Mouse (Mus musculus) layer of hippocampus, adult 18-20 months (tissue): ENCODE results near the gene Tceal3. TPM values are rescaled to one million over a fixed set of nuclear protein-coding genes. Genes with fewer than 3 reads are reported as not detected.
"Not testable (repeated sequence)": the region's sequence is repeated elsewhere in the genome, so short reads cannot be mapped to it uniquely, and the experiment has no call there.

Source experiments
- DNase-seq, 2 experiments: peaks; one replicate each; pipeline ENCODE4 v3.0.0; 2022; ENCODE audit warnings: low spot score in 2 of 2
- total RNA-seq, 2 experiments: library from RNA; stranded (reverse); gene quantifications; 2 replicates each; pipeline ENCODE4 v1.2.3; 2021

The Tceal3 gene
- total RNA-seq, 2 experiments from 2014 or later = 195 to 197 TPM

GRCm38 (mm10) chrX:136693196-136693595 lies 102.6 kb downstream of the Tceal3 start:
- no peak for DNase-seq

GRCm38 (mm10) chrX:136707446-136708167 lies 117.0 kb downstream of the Tceal3 start, which contains the start of gene Tceal1:
Gene Tceal1, plus strand, starts transcription at chrX:136707982.
- DNase-seq = peak; percentile 50 to 76

GRCm38 (mm10) chrX:136708168-136708681 lies 117.6 kb downstream of the Tceal3 start:
- peak; percentile 14 to 31 for DNase-seq

- no peak for DNase-seq
Measured at GRCm38 (mm10) chrX:136708782-136709181, 118.1 kb downstream of the Tceal3 start.

- not testable (repeated sequence) for DNase-seq
Measured at GRCm38 (mm10) chrX:136714742-136715474, 124.3 kb downstream of the Tceal3 start.

Other genes starting within 250 kb of the Tceal3 start
- gene Kir3dl1, start 72.8 kb upstream of the Tceal3 start, total RNA-seq = not detected
- not detected for gene Kir3dl2, start 46.8 kb upstream of the Tceal3 start, total RNA-seq
- gene Tceal1, start 117.1 kb downstream of the Tceal3 start, total RNA-seq = 10 to 100 TPM; 15.8 to 15.9 TPM
- gene Morf4l2, start 152.8 kb downstream of the Tceal3 start, total RNA-seq = 100 to 1,000 TPM; 362 to 377 TPM
- under 1 TPM in 1 of 2 experiments, not detected in 1; 0.35 TPM for gene Glra4, start 189.3 kb downstream of the Tceal3 start, total RNA-seq
- 100 to 1,000 TPM; 682 to 762 TPM for gene Plp1, start 231.8 kb downstream of the Tceal3 start, total RNA-seq